In the genomic region with DNA sequence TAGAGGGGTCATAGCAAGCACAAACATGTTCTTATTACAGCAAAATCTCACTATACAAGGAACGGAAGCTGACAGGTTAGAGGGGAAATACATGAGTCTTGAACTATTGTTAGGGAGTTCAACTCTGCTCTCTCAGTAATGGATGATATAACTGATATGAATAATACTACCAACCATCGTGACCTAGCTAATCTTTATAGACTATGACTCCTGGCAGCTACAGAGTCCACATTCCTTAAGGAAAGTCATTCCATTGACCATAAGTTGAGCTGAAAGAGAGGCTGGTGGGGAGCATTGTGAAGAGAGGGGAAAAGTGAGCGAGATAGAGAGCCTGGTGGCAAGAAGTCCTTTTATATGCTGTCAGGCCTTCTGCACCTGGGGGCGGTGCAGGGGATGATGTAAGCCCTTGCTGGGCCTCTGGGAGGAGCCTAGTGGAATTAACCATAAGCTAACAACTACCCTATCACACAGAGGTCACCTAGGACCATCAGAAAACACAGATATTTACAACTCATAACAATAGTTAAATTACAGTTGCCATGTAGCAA, we compare ENCODE assay signal across 23 mouse cellular contexts.
"Had no signal": no experiment of that assay in that cellular context is flagged by ENCODE, and none has a peak within 500 bp of the region (broad histone marks: within the 10 kb centered on the region; RNA-seq: fewer than 3 reads in every experiment).

No protein-coding gene starts in this region.

- H3K36me3 ChIP-seq: forebrain, embryonic 15.5 days; hindbrain, embryonic 10.5 days; hindbrain, embryonic 12.5 days; limb, embryonic 10.5 days; limb, embryonic 12.5 days; liver, embryonic 13.5 days; liver, embryonic 15.5 days had no signal

- ATAC-seq: forebrain, embryonic 15.5 days; forebrain, postnatal 0 days; hindbrain, embryonic 16.5 days had no signal

- H3K9me3 ChIP-seq: forebrain, embryonic 15.5 days; hindbrain, embryonic 10.5 days; hindbrain, embryonic 12.5 days; limb, embryonic 10.5 days; limb, embryonic 12.5 days; liver, embryonic 13.5 days; liver, embryonic 15.5 days had no signal

- DNase-seq: forebrain, postnatal 0 days; gastrocnemius, postnatal 14 days; gastrocnemius, postnatal 36 days; heart, adult 2 months; heart, postnatal 10 days; heart, postnatal 4 days; kidney, adult 18-20 months; kidney, adult 8-10 months; kidney, postnatal 14 days; kidney, postnatal 4 days; liver; liver, embryonic 13.5 days had no signal

- H3K4me2 ChIP-seq: forebrain, embryonic 15.5 days; heart, embryonic 11.5 days; hindbrain, embryonic 12.5 days; hindbrain, embryonic 14.5 days; limb, embryonic 12.5 days; liver, embryonic 11.5 days; liver, embryonic 13.5 days; liver, embryonic 15.5 days had no signal

- H3K4me3 ChIP-seq: forebrain, embryonic 15.5 days; heart, adult 2 months; hindbrain, embryonic 10.5 days; hindbrain, embryonic 12.5 days; layer of hippocampus, adult 2 months; limb, embryonic 10.5 days; limb, embryonic 12.5 days; liver, embryonic 13.5 days; liver, embryonic 15.5 days had no signal

- H3K27me3 ChIP-seq: forebrain, embryonic 15.5 days; hindbrain, embryonic 12.5 days; limb, embryonic 12.5 days; liver, embryonic 13.5 days; liver, embryonic 15.5 days had no signal

- H3K9ac ChIP-seq: forebrain, embryonic 15.5 days; forebrain, postnatal 0 days; hindbrain, embryonic 12.5 days; hindbrain, embryonic 14.5 days; limb, embryonic 12.5 days; liver, embryonic 13.5 days; liver, embryonic 15.5 days had no signal

- H3K27ac ChIP-seq: forebrain, embryonic 15.5 days; heart, adult 2 months; hindbrain, embryonic 10.5 days; hindbrain, embryonic 12.5 days; hindbrain, embryonic 14.5 days; layer of hippocampus, adult 2 months; limb, embryonic 10.5 days; limb, embryonic 12.5 days; liver, embryonic 13.5 days; liver, embryonic 15.5 days had no signal

- H3K4me1 ChIP-seq: forebrain, embryonic 15.5 days; hindbrain, embryonic 10.5 days; hindbrain, embryonic 12.5 days; limb, embryonic 10.5 days; limb, embryonic 12.5 days; liver, embryonic 13.5 days; liver, embryonic 15.5 days had no signal
